Mouse (Mus musculus): ENCODE measurements around the gene Cant1.

DNA sequence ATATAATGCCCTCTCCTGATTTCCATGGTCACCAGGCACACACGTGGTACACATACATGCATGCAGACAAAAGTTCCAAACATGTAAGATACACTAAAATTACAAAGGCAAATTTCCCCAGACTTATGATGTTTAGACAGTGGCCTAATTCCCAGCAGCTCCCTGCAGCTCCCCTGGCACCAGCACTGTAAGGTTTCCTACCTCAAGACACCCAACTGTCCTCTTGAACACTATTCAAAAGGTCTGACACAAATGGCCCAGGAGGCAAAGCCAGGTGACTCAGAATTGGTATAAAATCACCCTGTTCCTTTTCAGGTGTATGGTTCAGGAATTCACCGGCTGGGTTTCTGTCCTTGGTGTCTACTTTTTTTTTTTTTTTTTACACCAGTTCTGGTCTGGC, 15.7 kb downstream of the Cant1 start:
- no peak for TF ChIP-seq CTCF (IDR thresholded peaks at IDR 0.05; ENCODE audit: insufficient read depth, low read length)
- TF ChIP-seq POLR2A (IDR thresholded peaks at IDR 0.05; ENCODE audit: borderline replicate concordance, extremely low read depth, low read depth, low read length): no peak
